Mouse (Mus musculus) layer of hippocampus, adult 18-20 months (tissue): ENCODE data around the gene Tlr13. TPM values are rescaled to one million over a fixed set of nuclear protein-coding genes. Genes with fewer than 3 reads are reported as not detected.
"Not testable (repeated sequence)": the region's sequence is repeated elsewhere in the genome, so short reads cannot be mapped to it uniquely, and the experiment has no call there.

Experiments
- DNase-seq, 2 experiments: peaks; one replicate each; pipeline ENCODE4 v3.0.0; 2022; ENCODE audit warnings: low spot score in 2 of 2
- total RNA-seq, 2 experiments: library from RNA; stranded (reverse); gene quantifications; 2 replicates each; pipeline ENCODE4 v1.2.3; 2021

The Tlr13 gene
- total RNA-seq, 2 experiments from 2014 or later, result 1.4 to 1.6 TPM

- DNase-seq, result no peak
These were observed 42.7 kb downstream of the Tlr13 start for GRCm38 (mm10) chrX:106185706-106186105.

- DNase-seq, result peak; percentile 86 to 94
These were observed 44.0 kb downstream of the Tlr13 start, which contains the start of gene Pgk1 for GRCm38 (mm10) chrX:106186713-106187649. Gene Pgk1, plus strand, starts transcription at chrX:106187100.

DNA sequence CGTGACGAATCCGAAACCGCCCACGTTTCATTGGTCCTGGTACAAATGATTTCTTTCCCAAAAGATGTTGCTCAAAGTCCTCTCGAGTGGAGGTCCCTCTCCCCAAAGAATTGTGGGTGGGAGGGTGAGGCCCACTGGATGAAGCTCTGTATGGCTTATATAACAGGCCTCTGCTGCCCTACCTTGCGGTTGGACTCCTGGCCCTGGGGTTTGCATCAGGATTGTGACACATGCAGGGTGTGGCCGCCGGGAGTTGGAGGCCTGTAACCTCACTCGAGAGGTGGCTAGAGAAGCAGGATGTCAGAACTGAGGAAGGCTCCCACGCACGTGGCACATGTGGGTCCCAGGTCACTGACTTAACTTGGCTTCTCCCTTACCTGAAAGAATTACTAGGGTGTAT, 44.7 kb downstream of the Tlr13 start:
- DNase-seq, result no peak

DNA sequence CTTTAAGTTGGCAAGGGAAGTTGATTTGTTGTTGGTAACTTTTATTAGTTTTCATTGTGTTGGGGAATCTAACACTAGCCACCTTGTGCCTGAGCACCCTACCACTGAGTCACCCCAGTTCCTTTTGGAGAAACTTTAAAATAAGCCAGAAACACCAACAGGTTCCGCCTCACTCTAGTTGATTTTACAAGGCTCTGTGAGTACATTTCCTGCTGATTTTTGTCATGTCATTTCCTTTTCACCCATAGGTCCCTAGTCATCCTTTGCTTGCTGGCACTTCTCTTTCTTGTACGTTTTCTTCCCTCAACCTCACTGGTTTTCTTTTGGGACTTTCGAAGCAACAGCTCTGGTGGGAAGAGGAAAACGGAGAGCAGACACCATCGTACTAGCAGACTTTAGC, 46.4 kb downstream of the Tlr13 start:
- no peak for DNase-seq

- DNase-seq, result no peak
These were observed 47.1 kb downstream of the Tlr13 start for GRCm38 (mm10) chrX:106190091-106190490.

GRCm38 (mm10) chrX:106194361-106194760, 51.4 kb downstream of the Tlr13 start:
- not testable (repeated sequence) for DNase-seq

- DNase-seq, result no peak
These were observed 54.3 kb downstream of the Tlr13 start for GRCm38 (mm10) chrX:106197308-106197707.

- DNase-seq, result no peak
These were observed 55.9 kb downstream of the Tlr13 start for GRCm38 (mm10) chrX:106198904-106199303.

- DNase-seq, result no peak
These were observed 66.1 kb downstream of the Tlr13 start for GRCm38 (mm10) chrX:106209100-106209499.

Other genes starting within 250 kb of the Tlr13 start
- gene Atrx, start 213.8 kb upstream of the Tlr13 start, total RNA-seq, result 100 to 1,000 TPM; 152 to 168 TPM
- 10 to 100 TPM; 13.9 to 15.8 TPM for gene Magt1, start 131.3 kb upstream of the Tlr13 start, total RNA-seq
- gene Cox7b, start 127.5 kb upstream of the Tlr13 start, total RNA-seq, result 100 to 1,000 TPM; 283 to 286 TPM
- 1 to 10 TPM; 6.8 to 7.8 TPM for gene Atp7a, start 115.9 kb upstream of the Tlr13 start, total RNA-seq
- gene Pgk1, start 43.9 kb downstream of the Tlr13 start, total RNA-seq, result 100 to 1,000 TPM; 432 to 469 TPM
- 10 to 100 TPM; 25.5 to 27.2 TPM for gene Taf9b, start 78.0 kb downstream of the Tlr13 start, total RNA-seq
- gene Fnd3c2, start 112.2 kb downstream of the Tlr13 start, total RNA-seq, result not detected